Comparison of ENCODE assay signal across 8 mouse cellular contexts in the genomic region with DNA sequence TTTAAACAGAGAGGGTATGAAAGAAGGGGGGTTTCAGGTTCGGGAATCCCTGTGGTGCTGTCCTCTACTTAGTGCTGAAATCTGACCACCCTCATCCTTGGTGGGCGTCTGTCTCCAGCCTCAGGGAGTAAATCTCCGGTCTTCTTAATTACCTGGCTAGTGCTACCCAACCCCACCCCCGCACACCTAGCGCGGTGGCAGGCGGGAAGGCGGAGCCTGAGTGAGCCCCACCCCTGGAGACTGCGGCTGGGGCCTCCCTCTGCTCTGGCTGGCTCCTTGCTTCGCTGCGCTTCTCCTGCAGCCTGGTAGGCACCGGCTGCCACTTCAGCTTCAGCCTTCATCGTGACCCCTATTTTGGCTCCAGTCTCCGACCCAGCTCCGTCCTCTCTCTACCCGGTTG. TPM values are rescaled to one million over a fixed set of nuclear protein-coding genes. Genes with fewer than 3 reads are reported as not detected.
A peak's percentile ranks its signal among the peaks of the same experiment; 100 is the strongest.
DNase-seq lines count a peak whose midpoint lies in the region; ATAC-seq lines count a peak whose summit lies in the region.

No protein-coding gene starts in this region.

- peak overlapping the region; percentile 29 for H3K4me3 ChIP-seq in hindbrain, embryonic 11.5 days (ENCODE audit: low read depth, low read length)
- peak overlapping the region; percentile 11; the same call in 1 of the 2 replicates for H3K4me3 ChIP-seq in lung, embryonic 16.5 days (ENCODE audit: low read length)

- peaks cover 11% of the 10 kb centered on the region for H3K4me1 ChIP-seq in hindbrain, embryonic 11.5 days (replicated peaks; ENCODE audit: control insufficient read depth, insufficient read depth, low read length)
- H3K4me1 ChIP-seq in lung, embryonic 16.5 days (replicated peaks; ENCODE audit: control insufficient read depth, insufficient read depth, low read length) = peaks cover 8% of the 10 kb centered on the region

- H3K4me2 ChIP-seq in hindbrain, embryonic 11.5 days (replicated peaks; ENCODE audit: low read depth, low read length) = peak overlapping the region; percentile 36
- peak overlapping the region; percentile 47 for H3K4me2 ChIP-seq in lung, embryonic 16.5 days (ENCODE audit: low read depth, low read length)

- peak; percentile 11; the same call in 1 of the 2 replicates for ATAC-seq in hindbrain, embryonic 11.5 days (ENCODE audit: low FRiP score)
- ATAC-seq in lung, embryonic 16.5 days (ENCODE audit: low read depth) = no peak

- H3K27ac ChIP-seq in hindbrain, embryonic 11.5 days (ENCODE audit: low read depth, low read length) = no peak overlapping the region
- no peak overlapping the region for H3K27ac ChIP-seq in lung, embryonic 16.5 days (ENCODE audit: low read length)

- WGBS in hindbrain, embryonic 11.5 days = under 1% methylated on average over 16 of the region's 16 CpGs
- 0% methylated on average over 16 of the region's 16 CpGs for WGBS in lung, embryonic 16.5 days

- H3K27me3 ChIP-seq in hindbrain, embryonic 11.5 days (ENCODE audit: control insufficient read depth, insufficient read depth, low read length) = peaks cover 17% of the 10 kb centered on the region; the same call in 1 of the 2 replicates
- H3K27me3 ChIP-seq in lung, embryonic 16.5 days (ENCODE audit: control insufficient read depth, insufficient read depth, low read depth, low read length) = peaks cover 22% of the 10 kb centered on the region

- H3K9ac ChIP-seq in hindbrain, embryonic 11.5 days (ENCODE audit: low read depth, low read length) = peak overlapping the region; percentile 48
- H3K9ac ChIP-seq in lung, embryonic 16.5 days (ENCODE audit: low read length) = no peak overlapping the region

- peak; percentile 65 to 73 for DNase-seq in urinary bladder, adult 18-20 months (ENCODE audit: low spot score in 2 of 2)
- DNase-seq in urinary bladder, postnatal 10 days (ENCODE audit: low spot score) = no peak
- peak; percentile 34 for DNase-seq in embryo, embryonic 11.5 days (ENCODE audit: low read depth, low spot score)
- DNase-seq in hindbrain, embryonic 11.5 days (ENCODE audit: low spot score) = peak; percentile 65
- DNase-seq in layer of hippocampus, postnatal 10 days (ENCODE audit: low spot score in 2 of 2) = peak; percentile 73 to 79
- peak; percentile 58 for DNase-seq in ovary, postnatal 36 days (ENCODE audit: low spot score)
- DNase-seq in urinary bladder, postnatal 14 days (ENCODE audit: low spot score) = peak; percentile 80

- H3K9me3 ChIP-seq in hindbrain, embryonic 11.5 days (ENCODE audit: control insufficient read depth, low read length) = no peaks in the 10 kb centered on the region
- no peaks in the 10 kb centered on the region for H3K9me3 ChIP-seq in lung, embryonic 16.5 days (ENCODE audit: control insufficient read depth, low read length)

- no peaks in the 10 kb centered on the region for H3K36me3 ChIP-seq in hindbrain, embryonic 11.5 days (ENCODE audit: control insufficient read depth, insufficient read depth, low read length)
- H3K36me3 ChIP-seq in lung, embryonic 16.5 days (ENCODE audit: control insufficient read depth, insufficient read depth, low read length) = no peaks in the 10 kb centered on the region

RNA-seq across cellular contexts. Expression of a gene that starts 0.9 kb away (rescaled TPM):
- polyA plus RNA-seq in hindbrain, embryonic 11.5 days (2014; fragmentation: Nextera tagmentation; extraction: Ambion mirVana) = 8.5 and 9.2 TPM in 2 replicates
- 100 to 1,000 TPM; 252 to 307 TPM for total RNA-seq in layer of hippocampus, postnatal 10 days (2021)
- 4.2 and 5.3 TPM in 2 replicates for polyA plus RNA-seq in lung, embryonic 16.5 days (2015; fragmentation: Nextera tagmentation; extraction: Ambion mirVana)

RNA-seq across cellular contexts. Expression of a gene that starts 3.2 kb away (rescaled TPM):
- polyA plus RNA-seq in hindbrain, embryonic 11.5 days (2014; fragmentation: Nextera tagmentation; extraction: Ambion mirVana) = 10.9 and 11.8 TPM in 2 replicates
- total RNA-seq in layer of hippocampus, postnatal 10 days (2021) = 10 to 100 TPM; 50.0 to 51.1 TPM
- 12.0 and 12.7 TPM in 2 replicates for polyA plus RNA-seq in lung, embryonic 16.5 days (2015; fragmentation: Nextera tagmentation; extraction: Ambion mirVana)

RNA-seq across cellular contexts. Expression of a gene that starts 28.6 kb away (rescaled TPM):
- polyA plus RNA-seq in hindbrain, embryonic 11.5 days (2014; fragmentation: Nextera tagmentation; extraction: Ambion mirVana) = not detected in 2 replicates
- total RNA-seq in layer of hippocampus, postnatal 10 days (2021) = under 1 TPM; 0.13 to 0.16 TPM
- not detected in 2 replicates for polyA plus RNA-seq in lung, embryonic 16.5 days (2015; fragmentation: Nextera tagmentation; extraction: Ambion mirVana)

RNA-seq across cellular contexts. Expression of a gene that starts 55.2 kb away (rescaled TPM):
- 470 and 556 TPM in 2 replicates for polyA plus RNA-seq in hindbrain, embryonic 11.5 days (2014; fragmentation: Nextera tagmentation; extraction: Ambion mirVana)
- 100 to 1,000 TPM; 196 to 200 TPM for total RNA-seq in layer of hippocampus, postnatal 10 days (2021)
- polyA plus RNA-seq in lung, embryonic 16.5 days (2015; fragmentation: Nextera tagmentation; extraction: Ambion mirVana) = 806 and 902 TPM in 2 replicates

RNA-seq across cellular contexts. Expression of a gene that starts 55.2 kb away (rescaled TPM):
- 1.9 and 2.7 TPM in 2 replicates for polyA plus RNA-seq in hindbrain, embryonic 11.5 days (2014; fragmentation: Nextera tagmentation; extraction: Ambion mirVana)
- total RNA-seq in layer of hippocampus, postnatal 10 days (2021) = 1 to 10 TPM; 3.8 to 4.2 TPM
- 1.9 and 2.0 TPM in 2 replicates for polyA plus RNA-seq in lung, embryonic 16.5 days (2015; fragmentation: Nextera tagmentation; extraction: Ambion mirVana)
